Mouse (Mus musculus) liver, embryonic 14.5 days (tissue): ENCODE data around the gene Spon1. TPM values are rescaled to one million over a fixed set of nuclear protein-coding genes. Genes with fewer than 3 reads are reported as not detected.
A peak's percentile ranks its signal among the peaks of the same experiment; 100 is the strongest.

Experiments
- ATAC-seq: fragments of 200-750 bp; cut with Nextera tagmentation; 2 replicates; pipeline ENCODE4 v1.8.0; 2017; ENCODE audit warnings: moderate number of reproducible peaks, mild to moderate bottlenecking, moderate library complexity; ENCODE audit not compliant: insufficient read depth
- DNase-seq, 3 experiments: peaks; one replicate each; pipeline ENCODE4 v3.0.0-alpha.2; 2012 to 2013; ENCODE audit warnings: low read depth in 3 of 3, low spot score in 3 of 3
- H3K27ac ChIP-seq: fragments of 300-500 bp; sonication (generic); 2 replicates; pipeline ENCODE4 v1.5.1; 2014; ENCODE audit warnings: moderate library complexity, mild to moderate bottlenecking, control low read depth, inconsistent platforms
- H3K27me3 ChIP-seq: fragments of 300-500 bp; sonication (generic); 2 replicates; pipeline ENCODE4 v1.6.1; 2014; ENCODE audit warnings: mild to moderate bottlenecking, low read length, moderate library complexity; ENCODE audit not compliant: control insufficient read depth, insufficient read depth
- H3K36me3 ChIP-seq: fragments of 300-500 bp; sonication (generic); replicated peaks from 2 replicates; pipeline ENCODE4 v1.6.1; 2014; ENCODE audit warnings: low read depth; ENCODE audit not compliant: control insufficient read depth, insufficient read depth
- H3K4me1 ChIP-seq, 2 experiments: fragments of 200-500 bp in 1 of 2; fragments of 300-500 bp in 1 of 2; sonication (generic) in 1 of 2; replicated peaks; 2 replicates each; pipeline ENCODE4 v1.6.1; 2012 to 2014; ENCODE audit warnings: antibody characterized with exemption in 1 of 2, inconsistent platforms in 1 of 2, low read length in 1 of 2; ENCODE audit not compliant: control insufficient read depth in 2 of 2, insufficient read depth in 2 of 2
- H3K4me2 ChIP-seq: fragments of 300-500 bp; sonication (generic); 2 replicates; pipeline ENCODE4 v1.6.1; 2014; ENCODE audit warnings: low read depth, mild to moderate bottlenecking, control low read depth, moderate library complexity
- H3K4me3 ChIP-seq, 2 experiments: fragments of 200-500 bp in 1 of 2; fragments of 300-500 bp in 1 of 2; sonication (generic) in 1 of 2; 2 replicates each; pipeline ENCODE4 v1.5.1; 2012 to 2014; ENCODE audit warnings: low read depth in 2 of 2, low read length in 2 of 2, mild to moderate bottlenecking in 2 of 2, control low read depth in 1 of 2, inconsistent platforms in 1 of 2, moderate library complexity in 1 of 2; ENCODE audit not compliant: insufficient read depth in 1 of 2
- H3K9ac ChIP-seq: fragments of 300-500 bp; sonication (generic); replicated peaks from 2 replicates; pipeline ENCODE4 v1.6.1; 2014; ENCODE audit warnings: mild to moderate bottlenecking, control low read depth, moderate library complexity
- H3K9me3 ChIP-seq: fragments of 300-500 bp; sonication (generic); 2 replicates; pipeline ENCODE4 v1.6.1; 2016; ENCODE audit warnings: low read length, mixed read lengths; ENCODE audit not compliant: control insufficient read depth
- CTCF ChIP-seq: IDR thresholded peaks from 2 replicates; pipeline ENCODE4 v1.5.1; 2016; ENCODE audit warnings: antibody characterized with exemption, low read depth, control low read depth
- EP300 ChIP-seq: IDR thresholded peaks from 2 replicates; pipeline ENCODE4 v1.6.1; 2016; ENCODE audit warnings: antibody characterized with exemption, low read depth
- WGBS: fragments of 180-500 bp; shearing (Covaris S2); extraction: QIAGEN DNeasy Blood & Tissue Kit; methylation state at CpG from one replicate; pipeline ENCODE4 v1.1.7; 2014; ENCODE audit not compliant: insufficient replicate concordance; 5-methylcytosine and 5-hydroxymethylcytosine counted together
- polyA plus RNA-seq, 2 experiments: library from polyadenylated mRNA; depleted of rRNA in 1 of 2; stranded (reverse) in 1 of 2; unstranded in 1 of 2; fragments of >200 nt; fragmentation: Nextera tagmentation in 1 of 2; extraction: Ambion mirVana in 1 of 2; gene quantifications; 2 replicates each; pipeline versions ENCODE4 v1.2.1 to v1.2.3; 2012 to 2014

Spon1 gene
- polyA plus RNA-seq (2012; rRNA removed) (0.16 and 0.36 TPM in 2 replicates), polyA plus RNA-seq (2014; fragmentation: Nextera tagmentation; extraction: Ambion mirVana) (0.25 and 0.39 TPM in 2 replicates)

GRCm38 (mm10) chr7:113765667-113766497 lies at the start of gene Spon1:
TSS of gene Spon1 (plus strand) at chr7:113765998.
- DNase-seq (no peak), ATAC-seq (no peak)
- H3K27ac ChIP-seq = no peak within 1 kb of the TSS
- WGBS = 1% methylated on average over 53 of the region's 56 CpGs
- no peaks in the 10 kb centered on the region for H3K9me3 ChIP-seq
- H3K27me3 ChIP-seq = peaks cover 21% of the 10 kb centered on the region
- no peak within 1 kb of the TSS for H3K9ac ChIP-seq
- peak within 1 kb of the TSS; percentile 51 for H3K4me2 ChIP-seq
- H3K36me3 ChIP-seq = no peaks in the 10 kb centered on the region
- no peak for TF ChIP-seq CTCF
- no peak for TF ChIP-seq EP300
- peak within 1 kb of the TSS in 1 of 2 experiments; percentile 5; a peak in 2 of 4 replicates for H3K4me3 ChIP-seq
- no peaks in the 10 kb centered on the region for H3K4me1 ChIP-seq

DNA sequence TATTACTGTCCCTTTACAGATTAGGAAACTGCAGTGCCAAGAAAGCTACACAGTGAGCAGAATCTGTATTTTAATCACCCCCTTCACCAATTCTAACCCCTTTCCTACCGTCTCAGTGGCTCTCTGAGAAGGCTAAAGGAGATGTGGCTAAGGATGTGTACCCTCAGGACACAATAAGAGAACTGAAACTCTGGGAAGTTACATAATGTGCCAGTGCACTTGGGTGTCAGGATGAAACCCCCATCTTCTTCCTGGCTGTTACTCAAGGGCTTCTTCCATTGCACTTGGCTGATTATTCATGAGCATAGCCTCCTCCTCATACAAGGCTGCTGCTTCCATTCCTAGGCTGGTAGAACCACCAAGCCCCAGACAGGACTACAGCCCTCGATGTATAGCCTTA lies 43.8 kb upstream of the Spon1 start:
- Histone ChIP-seq H3K4me2 (no peak overlapping the region), H3K9me3 (no peaks in the 10 kb centered on the region), H3K27ac (no peak overlapping the region), H3K4me1 (no peaks in the 10 kb centered on the region), H3K9ac (no peak overlapping the region), H3K36me3 (no peaks in the 10 kb centered on the region), H3K4me3 (no peak overlapping the region), H3K27me3 (no peaks in the 10 kb centered on the region)
- ATAC-seq (no peak), DNase-seq (no peak)
- 42% methylated on average over 2 of the region's 2 CpGs for whole genome bisulfite sequencing
- no peak for TF ChIP-seq EP300
- no peak for TF ChIP-seq CTCF

- ATAC-seq (no peak), DNase-seq (no peak)
- Histone ChIP-seq H3K4me2 (no peak overlapping the region), H3K9me3 (no peaks in the 10 kb centered on the region), H3K4me3 (no peak overlapping the region), H3K36me3 (no peaks in the 10 kb centered on the region), H3K27ac (no peak overlapping the region), H3K9ac (no peak overlapping the region), H3K4me1 (no peaks in the 10 kb centered on the region), H3K27me3 (no peaks in the 10 kb centered on the region)
- WGBS = 49% methylated on average over 3 of the region's 3 CpGs
- TF ChIP-seq CTCF (no peak), EP300 (no peak)
Measured at GRCm38 (mm10) chr7:113723905-113724304, 41.9 kb upstream of the Spon1 start.

- H3K4me3 ChIP-seq = no peak overlapping the region
- H3K4me1 ChIP-seq = no peaks in the 10 kb centered on the region
- DNase-seq = no peak
- no peak overlapping the region for H3K4me2 ChIP-seq
- no peak overlapping the region for H3K9ac ChIP-seq
- TF ChIP-seq EP300 (no peak), CTCF (no peak)
- 53% methylated on average over 8 of the region's 8 CpGs for WGBS
- no peak overlapping the region for H3K27ac ChIP-seq
- H3K36me3 ChIP-seq = no peaks in the 10 kb centered on the region
- ATAC-seq = no peak
- no peaks in the 10 kb centered on the region for H3K9me3 ChIP-seq
- H3K27me3 ChIP-seq = no peaks in the 10 kb centered on the region
Measured at GRCm38 (mm10) chr7:113727999-113728713, 37.6 kb upstream of the Spon1 start.

- Histone ChIP-seq H3K4me1 (no peaks in the 10 kb centered on the region), H3K36me3 (no peaks in the 10 kb centered on the region), H3K27ac (no peak overlapping the region), H3K9ac (no peak overlapping the region), H3K4me3 (no peak overlapping the region), H3K9me3 (no peaks in the 10 kb centered on the region), H3K4me2 (no peak overlapping the region), H3K27me3 (no peaks in the 10 kb centered on the region)
- ATAC-seq (no peak), DNase-seq (no peak)
- no peak for TF ChIP-seq EP300
- no peak for TF ChIP-seq CTCF
- 33% methylated on average over 2 of the region's 2 CpGs for WGBS
Measured at GRCm38 (mm10) chr7:113728926-113729325, 36.9 kb upstream of the Spon1 start.
